Mouse (Mus musculus) adrenal gland, postnatal 10 days (tissue): ENCODE measurements around the gene Ntsr1. TPM values are rescaled to one million over a fixed set of nuclear protein-coding genes. Genes with fewer than 3 reads are reported as not detected.

Source experiments
- DNase-seq: peaks from one replicate; pipeline ENCODE4 v3.0.0; 2021; ENCODE audit warnings: mixed read lengths
- long read RNA-seq, 2 experiments: library from polyadenylated mRNA; stranded (forward); transcript quantifications; one replicate each; pipeline ENCODE4 v2.0.0; 2021
- total RNA-seq, 2 experiments: library from RNA; stranded (reverse); gene quantifications; 2 replicates each; pipeline ENCODE4 v1.2.3; 2021

Ntsr1 gene
- total RNA-seq = under 1 TPM in 1 of 2 experiments, not detected in 1; 0.06 TPM
- long read RNA-seq, experiment 1 = 0 reads
- long read RNA-seq, experiment 2 = 0 reads

GRCm38 (mm10) chr2:180499741-180500140 lies at the start of gene Ntsr1:
Gene Ntsr1, plus strand, starts transcription at chr2:180499976.
- DNase-seq = no peak

- no peak for DNase-seq
Measured at GRCm38 (mm10) chr2:180450529-180450928, 49.2 kb upstream of the Ntsr1 start.

DNA sequence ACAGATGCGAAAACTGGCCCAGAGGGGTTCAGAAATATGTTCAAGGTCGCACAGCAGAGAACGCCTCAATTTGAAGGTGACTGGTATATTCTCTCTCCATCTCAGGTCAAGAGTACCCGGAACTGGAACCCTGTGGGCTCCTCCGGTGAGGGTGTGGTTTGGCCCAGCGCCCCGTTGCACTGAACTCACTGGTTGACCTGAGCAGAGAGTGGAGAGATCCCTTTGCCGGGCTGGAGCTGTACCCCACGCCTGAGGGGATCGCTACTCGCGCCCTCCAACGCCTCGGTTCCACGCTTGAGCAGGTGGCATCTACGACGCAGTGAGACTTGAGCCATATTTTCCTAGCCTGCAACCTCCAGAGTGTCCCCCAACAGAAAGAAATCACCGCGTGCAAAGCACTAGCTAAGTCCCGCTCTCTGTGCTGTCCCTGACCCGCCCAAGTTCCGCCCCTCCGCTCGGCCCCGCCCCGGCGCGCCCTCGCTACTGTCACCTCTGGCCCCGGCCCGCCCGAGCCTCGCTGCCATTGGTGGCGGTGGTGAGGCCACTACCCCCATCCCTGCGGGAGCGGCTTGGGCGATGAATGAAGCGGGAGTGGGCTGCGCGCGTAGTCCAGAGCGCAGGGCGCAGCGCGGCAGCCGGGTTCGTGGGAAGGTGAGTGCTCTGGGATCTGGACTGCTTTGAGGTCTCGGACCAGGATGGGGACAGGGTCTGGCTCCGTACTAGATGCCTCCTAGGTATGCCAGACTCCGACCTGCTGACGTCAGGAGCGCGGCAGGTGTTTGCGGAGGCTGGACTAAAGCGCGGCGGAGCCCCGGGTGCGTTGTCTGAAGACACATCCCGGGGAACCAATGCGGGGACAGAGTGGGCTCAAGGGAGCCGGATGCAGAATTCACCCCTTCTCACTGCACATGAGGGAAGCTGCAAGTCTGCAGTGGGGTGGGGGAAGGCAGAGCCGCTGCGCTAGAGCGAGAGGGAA lies 43.8 kb upstream of the Ntsr1 start, which contains the start of gene Slco4a1:
Slco4a1 (plus strand) TSS at position 523 of the 976 bp plus-strand sequence.
- DNase-seq = peak; percentile 93

DNA sequence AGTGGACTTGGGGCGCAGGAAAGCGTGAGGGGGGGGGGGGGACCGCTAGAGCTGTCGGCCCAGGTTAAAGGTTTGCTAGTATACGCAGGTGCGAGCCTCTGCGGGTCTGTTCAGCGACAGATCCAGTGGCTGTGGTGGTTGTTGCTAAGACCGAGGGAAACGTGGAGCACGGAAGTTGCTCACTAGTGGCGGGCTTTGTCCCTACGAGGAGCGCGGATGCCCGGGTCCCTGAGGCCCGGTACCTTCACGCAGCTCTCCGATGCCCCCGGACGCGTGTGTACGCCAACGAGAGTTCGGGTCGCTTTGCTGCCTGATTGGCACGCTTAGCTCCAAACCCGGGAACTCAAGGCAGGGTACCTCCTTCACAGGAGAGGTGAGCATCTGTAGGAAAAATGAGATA lies 43.1 kb upstream of the Ntsr1 start:
- no peak for DNase-seq

- DNase-seq = no peak
Measured at GRCm38 (mm10) chr2:180457680-180458079, 42.1 kb upstream of the Ntsr1 start.

DNA sequence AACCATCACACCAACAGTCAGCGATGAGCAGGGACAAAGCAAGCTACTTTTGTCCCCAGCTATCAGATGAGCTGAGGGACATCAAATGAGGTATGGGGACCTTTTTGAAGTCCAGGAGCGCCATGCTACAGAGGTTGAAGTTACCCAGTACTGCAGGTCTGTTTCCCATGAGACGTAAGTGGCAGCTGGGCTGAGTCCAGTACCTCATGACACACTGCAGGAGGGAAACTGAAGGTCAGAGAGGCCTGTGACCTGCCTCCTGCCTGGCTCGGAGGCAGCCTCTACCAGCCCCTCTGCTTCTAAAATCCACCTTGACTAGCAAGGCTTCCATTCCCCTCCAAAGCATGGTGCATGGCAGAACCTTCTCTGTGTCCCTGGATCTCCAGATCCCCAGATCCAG lies 40.3 kb upstream of the Ntsr1 start:
- peak; percentile 33 for DNase-seq

GRCm38 (mm10) chr2:180460801-180461200 lies 39.0 kb upstream of the Ntsr1 start:
- no peak for DNase-seq

DNA sequence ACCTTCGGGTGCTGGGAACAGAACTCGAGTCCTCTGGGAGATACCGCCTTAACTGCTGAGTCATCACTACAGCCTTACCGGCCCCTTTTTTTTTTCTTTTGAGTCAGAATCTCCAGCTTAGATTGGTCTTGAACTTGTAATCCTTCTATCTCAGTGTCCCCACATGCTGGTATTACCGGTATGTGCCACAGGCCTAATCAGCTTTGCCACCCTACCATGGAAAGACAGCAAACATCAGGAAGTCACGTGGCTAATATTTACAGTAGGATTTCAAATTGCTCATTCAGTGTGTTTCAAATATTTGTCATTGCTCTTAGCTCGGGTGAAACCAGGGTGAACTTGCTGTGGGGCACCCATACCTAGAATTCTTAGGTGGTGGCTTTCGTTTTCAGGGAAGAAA lies 37.2 kb upstream of the Ntsr1 start:
- DNase-seq = no peak

GRCm38 (mm10) chr2:180466505-180466904 lies 33.3 kb upstream of the Ntsr1 start:
- DNase-seq = no peak

- DNase-seq = no peak
Measured at GRCm38 (mm10) chr2:180468871-180469270, 30.9 kb upstream of the Ntsr1 start.

DNA sequence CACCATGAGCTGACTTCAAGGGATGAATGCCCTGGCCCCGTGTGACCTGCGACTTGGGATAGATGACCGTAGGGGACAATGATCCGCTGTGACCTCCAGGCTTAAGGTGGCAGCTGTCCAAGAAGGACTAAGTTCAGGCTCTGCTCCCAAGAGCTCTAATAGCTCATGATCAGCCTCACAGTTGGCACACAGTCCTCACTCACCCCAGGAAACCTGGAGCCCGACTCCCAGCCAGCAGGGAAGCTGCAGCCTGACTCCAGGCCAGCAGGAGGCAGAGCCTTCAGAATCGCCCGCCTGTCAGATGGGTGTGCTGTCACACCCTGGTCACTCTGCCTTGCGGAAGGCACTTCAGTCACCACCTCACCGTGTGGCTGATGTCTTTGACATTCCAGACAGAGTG lies 30.0 kb upstream of the Ntsr1 start:
- peak; percentile 67 for DNase-seq

DNA sequence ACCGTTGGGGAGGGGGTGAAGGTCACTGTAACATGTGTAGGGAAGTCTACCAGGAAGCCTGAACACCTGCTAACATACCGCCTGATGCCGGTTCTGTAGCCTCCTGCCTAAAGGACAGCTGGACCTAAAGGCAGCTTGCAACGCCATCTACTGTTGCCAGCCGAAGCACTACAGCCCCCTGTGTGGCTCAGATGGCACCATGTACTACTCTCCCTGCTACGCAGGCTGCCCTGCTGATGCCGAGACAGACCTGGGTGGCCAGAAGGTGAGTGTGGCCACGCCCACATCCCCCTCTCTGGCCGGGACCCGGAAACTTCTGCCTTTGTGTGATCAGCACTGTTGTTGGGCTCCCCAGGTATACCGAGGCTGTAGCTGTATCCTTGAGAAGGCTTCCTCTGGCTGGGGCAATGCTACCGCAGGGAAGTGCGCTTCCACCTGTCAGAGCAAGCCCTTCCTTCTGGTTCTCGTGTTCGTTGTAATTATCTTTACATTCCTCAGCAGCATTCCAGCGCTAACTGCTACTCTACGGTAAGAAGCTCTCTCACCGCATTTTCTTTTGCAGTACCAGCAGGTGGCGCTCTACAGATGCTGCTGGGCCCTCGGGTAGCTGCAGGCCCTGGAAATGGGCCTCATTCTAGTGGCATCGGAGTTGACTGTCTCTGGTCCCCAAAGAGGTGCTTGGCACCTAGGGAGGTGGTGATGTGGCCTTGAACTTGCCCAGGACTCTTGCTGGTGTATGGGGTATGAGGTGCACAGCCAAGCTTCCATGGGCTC lies 27.3 kb upstream of the Ntsr1 start:
- DNase-seq = peak; percentile 55

DNA sequence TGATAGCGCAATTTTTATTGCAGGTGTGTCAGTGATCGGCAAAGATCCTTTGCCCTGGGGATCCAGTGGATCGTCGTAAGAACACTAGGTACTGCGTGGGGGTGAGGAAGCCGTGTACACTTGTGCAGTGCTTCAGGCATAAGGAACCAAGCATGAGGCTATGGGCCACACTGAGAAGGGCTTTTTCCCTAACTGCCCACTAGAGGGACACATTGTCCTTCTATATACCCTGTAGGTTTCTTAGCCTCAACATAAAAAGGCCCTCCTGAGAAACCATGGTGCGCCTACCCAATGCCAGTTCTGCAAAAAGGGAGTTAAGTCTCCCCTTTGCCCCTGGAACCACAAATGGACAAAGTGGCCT lies 26.7 kb upstream of the Ntsr1 start:
- peak; percentile 49 for DNase-seq

- no peak for DNase-seq
Measured at GRCm38 (mm10) chr2:180474864-180475263, 24.9 kb upstream of the Ntsr1 start.

- DNase-seq = no peak
Measured at GRCm38 (mm10) chr2:180482274-180482673, 17.5 kb upstream of the Ntsr1 start.

DNA sequence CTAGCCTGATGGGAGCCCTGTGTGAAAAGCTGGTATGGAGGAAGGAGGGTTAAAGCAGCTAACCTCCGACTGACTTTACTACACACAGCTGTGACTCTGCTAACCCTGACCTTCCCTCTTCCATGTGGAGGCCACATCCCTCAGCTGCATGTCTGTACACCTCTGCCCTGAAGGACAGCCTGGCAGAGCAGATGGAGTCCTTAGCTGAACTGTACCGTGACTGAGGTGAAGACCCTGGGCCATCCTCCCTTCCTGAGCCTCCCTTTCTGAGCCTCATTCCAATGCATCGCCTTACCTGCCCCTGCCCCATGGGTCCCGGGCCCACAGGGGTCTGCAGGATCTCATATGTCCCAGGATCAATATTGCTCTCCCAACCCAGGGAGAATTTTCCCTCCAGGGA lies 14.9 kb upstream of the Ntsr1 start:
- no peak for DNase-seq

- DNase-seq = no peak
Measured at GRCm38 (mm10) chr2:180485306-180485705, 14.5 kb upstream of the Ntsr1 start.

DNA sequence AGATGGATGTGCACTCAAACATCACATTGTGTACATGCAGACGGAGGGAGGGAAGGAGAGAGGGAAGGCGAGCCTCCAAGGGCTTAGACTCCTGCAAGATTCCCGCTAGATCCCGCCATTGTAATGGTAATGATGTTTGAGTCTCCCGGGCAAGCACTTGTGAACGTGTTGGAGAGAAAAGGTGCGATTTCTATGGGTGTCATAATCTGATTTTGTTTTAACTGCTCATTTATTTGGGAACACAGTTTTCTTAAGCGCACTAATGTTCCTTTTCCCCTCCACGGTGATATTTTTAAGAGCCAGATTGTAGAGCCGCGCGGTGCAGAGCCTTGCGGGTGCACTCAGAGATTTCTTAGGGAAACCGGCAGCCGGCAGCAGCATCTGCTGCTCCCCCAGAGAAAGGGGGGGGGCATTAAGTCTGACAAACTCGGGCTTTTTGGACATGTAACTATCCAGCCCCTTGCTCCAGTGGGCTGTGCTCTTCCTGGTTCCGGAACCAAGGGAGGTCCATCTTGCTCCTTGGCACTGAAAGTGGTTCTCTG lies 11.5 kb upstream of the Ntsr1 start:
- DNase-seq = no peak

- no peak for DNase-seq
Measured at GRCm38 (mm10) chr2:180495906-180496305, 3.9 kb upstream of the Ntsr1 start.

GRCm38 (mm10) chr2:180500726-180501125 lies 950 bp downstream of the Ntsr1 start:
- DNase-seq = no peak

- no peak for DNase-seq
Measured at GRCm38 (mm10) chr2:180501217-180501967, 1.6 kb downstream of the Ntsr1 start.

DNA sequence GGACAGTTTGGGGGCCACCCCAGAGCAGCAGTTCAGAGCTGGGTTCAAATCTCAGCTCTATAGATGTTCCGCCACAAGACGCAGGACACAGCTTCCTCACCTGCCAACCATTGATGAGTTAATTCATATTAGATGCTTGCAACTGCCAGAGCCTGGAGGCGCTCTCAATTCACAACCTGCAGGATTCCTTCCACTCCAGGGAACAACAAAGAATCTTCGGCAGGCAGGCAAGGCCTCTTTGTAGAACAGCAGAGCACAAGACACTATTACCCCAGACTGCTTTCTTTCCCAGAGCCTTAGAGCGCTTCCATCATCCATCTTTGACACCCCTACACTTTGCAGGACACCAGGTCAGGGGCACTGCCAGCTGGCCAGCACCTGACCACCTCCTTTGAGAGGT lies 6.5 kb downstream of the Ntsr1 start:
- no peak for DNase-seq
